Mouse (Mus musculus) liver, adult 2 months (tissue): ENCODE measurements at regions not wholly inside any gene's neighbourhood (a gene's known extent, or its start where the extent isn't known, plus 50 kb on each side); places are given as distances from the start of the nearest gene placed in this dataset.

Experiments used
- CTCF ChIP-seq: fragments of 200-500 bp; IDR thresholded peaks from 2 replicates; pipeline ENCODE4 v1.5.1; 2011; ENCODE audit warnings: low read depth, low read length, control low read depth
- POLR2A ChIP-seq: fragments of 200-500 bp; IDR thresholded peaks from 2 replicates; pipeline ENCODE4 v1.6.1; 2011; ENCODE audit warnings: low read length, control low read depth; ENCODE audit not compliant: insufficient read depth; ENCODE audit errors: extremely low read depth

- TF ChIP-seq POLR2A (no peak), CTCF (no peak)
Observed at GRCm38 (mm10) chr16:46878739-46879138, 380.4 kb upstream of the Nectin3 start.
